Mouse (Mus musculus): ENCODE measurements at regions not wholly inside any gene's neighbourhood (a gene's known extent, or its start where the extent isn't known, plus 50 kb on each side); places are given as distances from the start of the nearest gene placed in this dataset.

DNA sequence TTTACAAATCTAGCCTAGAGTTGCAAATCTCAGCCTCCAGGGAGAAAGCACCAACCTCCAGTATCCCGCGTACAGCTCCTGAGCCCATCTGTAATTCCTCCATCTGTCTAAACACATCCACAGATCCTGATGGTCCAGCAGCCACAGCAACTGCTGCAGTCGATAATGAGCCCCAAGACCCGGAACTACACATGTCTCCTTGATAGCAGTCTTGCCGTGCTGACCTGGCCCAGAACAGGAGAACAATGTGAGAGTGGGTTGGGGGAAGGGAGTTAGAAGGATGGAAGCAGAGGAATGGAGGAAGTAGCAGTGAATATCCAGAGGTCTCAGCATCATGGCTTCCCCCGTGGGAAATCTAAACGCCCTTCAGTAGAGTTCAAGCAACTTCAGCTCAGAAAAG lies 152.8 kb upstream of the Zmiz1 start:
- TF ChIP-seq POLR2A (IDR thresholded peaks at IDR 0.05; ENCODE audit: insufficient read depth, low read length) = no peak
- TF ChIP-seq CTCF (IDR thresholded peaks at IDR 0.05; ENCODE audit: low read depth, low read length) = no peak
- no peak for TF ChIP-seq EP300 (IDR thresholded peaks at IDR 0.05; ENCODE audit: insufficient read depth, low read depth, low read length)
